Mouse (Mus musculus): Measurements from ENCODE around the gene 1700029F12Rik.

The 1700029F12Rik gene

DNA sequence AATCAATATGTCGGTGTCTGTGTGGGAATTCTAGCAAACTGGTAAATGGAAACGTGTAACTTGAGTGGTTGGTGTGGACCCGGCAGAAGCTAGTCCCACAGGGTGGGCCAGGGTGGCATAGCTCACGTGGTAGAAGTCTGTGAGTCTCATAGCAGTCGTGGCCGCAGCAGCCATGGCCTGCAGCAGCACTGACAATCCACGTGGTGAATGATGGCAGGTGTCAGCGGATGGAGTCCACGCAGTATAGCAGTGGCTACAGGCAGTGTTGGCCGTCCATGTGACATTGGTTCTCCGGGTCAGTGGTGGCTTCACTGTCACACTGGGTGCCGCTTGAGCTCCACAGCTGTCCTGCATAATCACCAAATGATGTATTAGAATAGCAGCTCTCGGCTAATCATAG, 4.1 kb downstream of the 1700029F12Rik start:
- no peak for DNase-seq (ENCODE audit: low spot score in 2 of 2)

DNA sequence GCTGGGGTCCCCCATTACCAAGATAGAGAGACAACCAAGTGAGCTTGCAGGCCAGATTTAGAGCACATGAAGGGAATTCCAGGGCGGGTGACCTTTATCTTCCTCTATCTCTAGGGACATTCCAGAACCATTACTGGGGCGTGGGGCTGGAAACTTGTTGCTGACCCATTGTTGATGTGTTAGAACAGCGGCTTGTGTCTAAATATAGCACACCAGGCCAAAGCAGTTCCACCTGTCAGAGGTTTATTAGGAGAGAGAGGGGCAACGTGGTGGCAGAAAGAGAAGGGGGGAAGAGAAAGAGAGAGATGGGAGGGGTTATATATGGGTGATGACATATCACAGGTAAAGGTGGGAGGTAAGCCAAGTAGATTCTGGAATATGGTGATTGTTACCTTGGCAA, 12.3 kb downstream of the 1700029F12Rik start:
- no peak for DNase-seq (ENCODE audit: low spot score in 2 of 2)

DNA sequence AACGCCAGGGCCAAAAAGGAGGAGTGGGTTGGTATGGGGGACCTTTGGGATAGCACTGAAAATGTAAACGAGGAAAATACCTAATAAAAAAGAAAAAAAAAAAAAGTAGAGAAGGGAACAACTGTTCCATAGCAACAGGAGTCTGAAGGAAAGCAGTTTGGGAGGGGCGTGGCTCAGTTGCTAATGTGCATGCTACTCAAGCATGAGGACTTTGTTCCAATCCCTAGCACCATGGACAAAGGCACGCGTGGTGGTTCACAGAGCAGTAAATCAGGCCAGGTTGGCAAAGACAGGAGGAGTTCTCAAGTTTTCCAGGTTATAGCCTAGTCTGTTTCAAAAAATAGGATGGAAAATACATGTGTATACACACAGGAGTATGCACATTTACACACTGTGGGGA, 14.0 kb downstream of the 1700029F12Rik start:
- no peak for DNase-seq (ENCODE audit: low spot score in 2 of 2)

DNA sequence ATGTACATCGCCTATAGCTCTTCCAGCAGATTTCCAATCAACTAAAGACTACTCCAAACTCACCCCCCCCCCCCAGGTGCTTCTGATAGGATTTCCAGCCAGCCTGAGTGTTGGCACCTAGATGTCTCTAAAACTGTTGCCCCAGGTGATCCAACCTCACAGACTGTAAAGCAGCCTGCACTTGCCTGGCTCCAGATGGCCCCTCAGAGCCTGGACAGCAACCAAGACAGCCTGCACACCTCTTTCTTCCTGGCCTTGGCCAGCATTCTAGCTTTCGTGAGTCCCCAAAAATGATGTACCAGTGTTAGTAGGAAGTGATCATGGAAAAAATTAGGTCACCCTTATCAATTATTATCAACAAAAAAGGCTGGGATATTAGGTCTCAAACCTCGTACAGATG, 16.5 kb downstream of the 1700029F12Rik start:
- DNase-seq (ENCODE audit: low spot score in 2 of 2) = no peak

DNA sequence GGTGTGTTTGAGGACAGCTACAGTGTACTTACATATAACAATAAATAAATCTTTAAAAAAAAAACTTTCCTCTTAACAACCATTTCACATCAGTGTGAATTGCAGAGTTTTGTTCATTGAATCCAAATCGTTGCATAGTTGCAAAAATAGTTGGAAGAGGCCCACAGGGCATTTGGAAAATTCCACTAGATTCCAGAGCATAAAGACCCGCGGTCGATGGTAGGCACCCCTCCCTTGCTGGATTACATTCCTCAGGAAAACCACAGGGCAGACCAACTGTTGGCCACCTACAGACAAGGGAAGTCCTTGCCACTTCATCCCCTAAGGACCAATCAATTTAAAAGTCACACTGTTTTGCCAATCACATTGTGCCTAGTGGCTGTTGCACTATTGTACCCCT, 19.8 kb downstream of the 1700029F12Rik start:
- DNase-seq (ENCODE audit: low spot score in 2 of 2) = no peak

DNA sequence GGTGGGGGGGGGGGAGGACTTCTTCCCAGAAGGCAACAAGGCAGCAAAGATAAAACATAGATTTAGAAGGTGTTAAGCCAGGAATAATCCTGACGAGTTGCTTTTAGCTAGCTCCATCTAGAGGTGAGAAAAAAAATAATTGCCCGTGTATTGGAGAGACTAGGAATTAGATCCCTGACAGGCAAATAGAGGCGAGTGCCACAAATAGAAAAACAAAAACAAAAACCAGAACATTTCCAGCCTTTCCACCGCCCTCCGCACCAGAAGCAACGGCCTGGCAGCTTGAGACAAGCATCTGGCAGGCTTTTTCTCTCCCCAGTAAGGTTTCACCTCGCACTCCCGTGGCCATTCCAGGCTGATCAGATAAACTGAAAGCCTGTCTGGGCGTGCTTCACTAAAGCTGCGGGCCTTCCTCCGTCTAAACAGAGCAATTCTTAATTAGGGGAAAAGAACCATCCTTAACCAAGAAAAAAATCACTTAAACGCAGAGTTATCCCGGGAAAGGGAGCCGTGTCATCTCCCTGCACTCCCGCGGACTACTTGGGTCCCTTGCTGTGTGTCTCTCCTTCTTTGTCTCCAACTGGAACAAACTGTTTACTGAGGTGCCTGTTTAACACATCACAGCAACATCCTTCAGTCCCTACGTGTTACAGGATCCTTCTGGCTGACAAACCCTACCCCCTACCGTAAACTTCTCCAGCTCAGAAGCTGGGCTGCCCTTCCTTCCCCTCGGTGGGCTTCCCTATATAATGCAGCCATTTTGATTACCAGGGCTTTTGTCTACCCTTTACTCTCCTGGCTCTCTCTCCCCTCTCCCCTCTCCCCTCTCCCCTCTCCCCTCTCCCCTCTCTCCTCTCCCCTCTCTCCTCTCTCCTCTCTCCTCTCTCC, 25.7 kb downstream of the 1700029F12Rik start:
- peak; percentile 12 to 40 for DNase-seq (ENCODE audit: low spot score in 2 of 2)

DNA sequence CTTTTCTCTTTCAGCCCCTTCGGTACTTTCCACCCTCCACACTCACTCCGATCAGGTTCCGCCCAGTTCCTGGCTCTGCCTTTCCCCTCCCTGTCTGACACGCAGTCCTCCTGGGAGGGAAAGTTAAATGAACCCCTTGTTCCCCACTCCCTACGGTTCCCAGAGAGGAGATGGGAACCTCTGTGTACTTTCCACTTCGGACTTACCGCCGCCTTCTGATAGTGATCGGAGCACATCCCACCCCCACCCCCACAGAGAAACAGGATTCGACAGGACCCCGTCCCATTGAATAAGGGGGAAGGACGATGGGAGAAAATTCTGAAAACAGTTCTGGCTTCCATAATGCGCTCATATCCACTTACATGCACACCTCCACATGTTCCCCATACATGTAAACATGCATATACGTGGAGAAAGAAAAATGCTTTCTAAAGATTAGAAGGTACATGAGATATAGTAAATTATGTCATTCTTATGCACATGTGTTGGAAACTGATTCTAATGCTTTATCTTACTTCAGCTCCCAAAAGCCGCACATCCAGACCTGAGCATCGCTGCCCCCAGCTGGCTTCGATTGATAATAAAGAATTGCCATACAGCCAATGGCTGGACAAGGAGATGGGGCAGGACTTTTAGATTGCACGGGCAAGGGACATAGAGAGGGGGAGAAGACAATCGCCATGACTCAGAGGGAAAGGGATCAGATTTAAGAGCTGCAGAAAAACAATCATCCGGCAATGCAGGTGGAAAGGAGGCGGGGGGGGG, 26.5 kb downstream of the 1700029F12Rik start:
- no peak for DNase-seq (ENCODE audit: low spot score in 2 of 2)

DNA sequence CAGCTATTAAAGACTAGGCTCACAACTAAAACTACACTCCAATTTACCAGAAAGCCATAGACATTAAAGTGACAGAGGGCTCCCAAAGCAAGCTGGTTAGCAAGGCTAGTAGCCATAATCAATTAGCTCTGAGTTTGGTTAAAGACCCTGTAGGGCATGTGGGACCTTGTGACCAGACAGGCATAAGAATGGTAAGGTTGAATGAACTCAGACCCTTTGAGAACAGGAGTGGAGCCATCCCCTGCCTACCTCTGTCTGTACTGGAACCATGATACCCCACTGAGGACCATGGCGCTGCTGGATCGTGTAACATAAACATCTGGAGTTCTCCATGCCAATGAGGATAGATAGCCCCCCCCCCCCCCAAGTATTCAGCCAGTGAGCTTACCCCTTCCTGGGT, 27.4 kb downstream of the 1700029F12Rik start:
- DNase-seq (ENCODE audit: low spot score in 2 of 2) = no peak

DNA sequence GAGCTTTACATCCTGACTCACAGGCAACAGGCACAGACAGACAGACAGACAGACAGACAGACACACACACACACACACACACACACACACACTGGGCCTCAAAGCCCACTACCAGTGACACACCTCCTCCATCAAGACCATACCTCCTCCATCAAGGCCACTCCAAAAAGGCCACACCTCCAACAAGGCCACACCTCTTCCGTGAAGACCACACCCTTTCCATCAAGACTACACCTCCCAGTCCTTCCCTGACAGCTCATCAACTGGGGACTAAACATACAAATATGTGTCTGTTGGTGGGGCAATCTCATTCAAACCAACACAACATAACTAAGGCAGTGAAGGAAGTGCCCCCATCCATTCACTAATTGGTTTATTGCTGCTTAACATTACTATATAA, 37.1 kb downstream of the 1700029F12Rik start:
- DNase-seq (ENCODE audit: low spot score in 2 of 2) = no peak

DNA sequence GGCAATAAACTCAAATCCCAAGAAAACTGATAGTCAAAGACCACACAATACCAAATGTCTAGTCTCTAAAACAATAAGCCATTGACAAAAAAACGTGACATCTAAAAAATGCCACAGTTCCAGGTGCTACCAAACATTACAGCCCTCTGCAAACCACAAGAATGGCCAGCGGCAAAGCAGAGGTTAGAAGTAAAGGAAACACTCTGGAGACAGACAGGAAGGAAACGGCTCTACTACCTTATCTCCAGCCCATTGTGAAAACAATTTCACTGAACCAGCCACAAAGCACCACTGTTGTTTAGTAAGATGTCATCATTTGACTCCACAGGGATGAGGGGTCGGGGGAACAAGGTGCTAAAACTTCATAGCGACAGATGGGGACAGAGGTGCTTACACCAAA, 38.9 kb downstream of the 1700029F12Rik start:
- no peak for DNase-seq (ENCODE audit: low spot score in 2 of 2)

DNA sequence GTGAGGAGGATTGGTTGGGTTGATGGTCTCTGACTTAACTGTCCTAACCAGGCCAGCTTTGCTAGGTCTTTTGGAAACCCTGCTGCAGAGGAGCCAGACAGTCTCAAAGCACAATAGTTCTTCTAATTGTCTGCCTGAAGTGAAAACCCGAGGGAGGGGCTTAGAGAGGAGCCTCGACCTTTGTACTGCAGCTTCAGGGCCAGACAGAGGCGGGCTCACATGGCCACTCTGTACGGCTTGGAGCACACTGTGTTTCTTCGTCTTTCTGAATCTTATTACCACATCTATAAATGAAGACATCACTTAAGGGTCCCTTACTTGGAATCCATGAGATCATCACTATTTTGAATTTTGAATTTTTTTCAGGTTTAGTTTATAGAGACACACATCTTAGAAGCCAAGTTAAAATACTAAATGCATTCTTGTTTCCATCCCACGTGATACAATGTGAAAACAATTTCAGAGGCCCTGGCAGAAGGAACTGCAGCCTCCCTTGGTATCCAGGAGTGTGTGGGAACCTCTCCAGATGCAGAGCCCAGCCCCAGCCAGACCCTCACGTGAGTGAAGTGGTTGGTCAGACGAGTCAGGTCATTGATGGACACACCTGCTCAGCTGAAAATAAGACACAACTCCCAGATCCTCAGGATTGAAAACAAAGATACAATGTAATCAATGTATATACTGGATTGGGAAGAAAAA, 40.7 kb downstream of the 1700029F12Rik start:
- DNase-seq (ENCODE audit: low spot score in 2 of 2) = no peak

DNA sequence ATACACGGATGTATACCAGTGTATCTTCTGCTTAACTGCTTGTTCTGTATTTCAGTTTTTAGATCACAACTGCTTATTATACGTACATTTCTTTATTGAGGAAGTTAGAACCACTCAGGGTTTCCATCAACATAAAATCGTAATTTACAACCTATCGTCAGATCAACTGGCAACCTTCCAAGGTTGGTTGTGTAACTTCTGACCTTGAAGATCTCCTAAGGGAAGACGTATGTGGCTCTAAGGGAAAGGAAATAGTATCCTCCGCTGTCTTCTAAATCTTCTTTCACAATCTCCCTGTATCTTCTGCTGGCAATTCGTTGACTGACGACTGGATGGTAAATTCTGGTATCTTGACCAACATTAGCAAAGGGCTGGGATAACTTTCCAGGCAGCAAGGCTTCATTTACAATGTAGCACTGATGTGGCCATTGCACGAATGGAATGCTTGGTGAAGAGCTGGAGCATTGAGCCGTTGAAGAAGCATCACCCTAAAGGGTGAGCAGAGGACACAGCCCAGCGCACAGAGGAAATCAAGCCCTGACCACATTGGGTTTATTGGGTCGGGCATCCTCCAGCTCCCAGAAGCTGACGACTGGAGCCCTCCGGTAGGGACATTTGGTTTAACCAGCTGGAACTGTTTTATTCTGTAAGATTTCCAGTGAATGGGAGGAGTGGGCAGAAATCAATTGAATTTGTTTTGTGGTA, 43.4 kb downstream of the 1700029F12Rik start:
- no peak for DNase-seq (ENCODE audit: low spot score in 2 of 2)

DNA sequence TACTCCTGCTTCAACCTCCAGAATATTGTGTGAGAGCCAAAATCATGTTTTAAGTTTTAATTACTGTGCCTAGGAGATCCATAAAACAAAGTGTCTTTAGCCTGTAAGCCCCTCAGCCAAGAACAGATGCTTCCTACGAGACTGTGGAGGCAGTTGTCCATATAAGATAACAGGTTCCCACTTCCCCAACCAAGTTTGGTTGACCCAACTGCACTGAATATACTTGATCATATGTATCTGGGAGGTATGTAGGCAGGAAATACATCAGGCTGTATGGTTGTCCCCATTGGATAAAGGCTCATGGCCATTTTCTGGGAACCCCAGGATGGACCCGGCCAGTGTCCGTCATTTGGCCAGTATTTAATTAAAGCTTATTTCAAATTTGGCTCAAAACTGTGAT, 44.1 kb downstream of the 1700029F12Rik start:
- no peak for DNase-seq (ENCODE audit: low spot score in 2 of 2)

DNA sequence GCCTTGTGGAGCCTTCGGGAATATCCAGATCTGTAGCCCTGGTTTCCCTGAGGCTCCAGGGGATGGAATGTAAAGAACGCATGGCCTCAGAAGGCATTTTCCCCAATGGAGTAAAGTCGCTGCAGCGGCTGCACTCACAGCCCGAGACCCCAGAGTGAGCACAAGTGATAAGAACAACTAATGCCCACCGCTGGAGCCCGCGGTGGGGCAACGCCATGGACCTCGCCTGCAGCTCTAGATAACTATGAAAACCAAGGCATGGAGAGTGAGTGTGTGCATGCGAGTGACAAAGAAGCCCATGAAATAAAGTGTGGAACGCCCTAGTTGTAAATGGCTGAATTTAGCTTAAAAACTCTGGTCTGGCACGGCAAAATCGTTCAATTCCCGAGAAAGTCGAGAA, 45.0 kb downstream of the 1700029F12Rik start:
- no peak for DNase-seq (ENCODE audit: low spot score in 2 of 2)

DNA sequence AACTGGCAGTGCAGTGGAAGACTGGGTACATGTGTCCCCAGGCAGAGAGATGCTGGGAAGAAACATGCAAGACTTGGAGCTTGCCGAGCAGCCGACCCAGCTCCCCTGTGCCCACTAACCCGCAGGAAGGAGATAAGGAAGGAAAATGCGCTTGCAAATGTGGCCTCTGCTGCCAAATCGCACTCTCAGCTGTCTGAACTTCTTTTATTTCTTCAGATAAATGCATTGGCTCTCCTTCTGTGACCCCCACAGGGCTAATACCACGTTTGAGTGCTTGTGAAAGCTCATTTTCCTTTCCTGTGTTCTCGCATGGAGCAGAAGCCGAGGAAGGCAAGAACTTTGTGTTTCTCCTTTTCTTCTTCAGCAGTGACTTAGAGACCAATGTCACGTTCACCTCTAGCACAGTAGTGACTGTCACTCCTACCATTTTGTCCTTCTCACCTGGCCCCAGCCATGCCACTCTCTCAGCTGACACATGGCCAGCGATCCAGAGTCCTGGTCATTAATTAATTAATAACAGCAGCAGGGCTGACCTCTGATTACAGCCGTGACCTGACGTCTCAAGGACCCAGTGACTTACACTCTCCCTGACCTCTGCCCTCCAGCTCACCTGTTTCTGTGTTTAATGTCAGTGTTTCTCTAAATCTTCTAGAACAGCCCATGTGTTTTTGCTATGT, 48.4 kb downstream of the 1700029F12Rik start:
- no peak for DNase-seq (ENCODE audit: low spot score in 2 of 2)

DNA sequence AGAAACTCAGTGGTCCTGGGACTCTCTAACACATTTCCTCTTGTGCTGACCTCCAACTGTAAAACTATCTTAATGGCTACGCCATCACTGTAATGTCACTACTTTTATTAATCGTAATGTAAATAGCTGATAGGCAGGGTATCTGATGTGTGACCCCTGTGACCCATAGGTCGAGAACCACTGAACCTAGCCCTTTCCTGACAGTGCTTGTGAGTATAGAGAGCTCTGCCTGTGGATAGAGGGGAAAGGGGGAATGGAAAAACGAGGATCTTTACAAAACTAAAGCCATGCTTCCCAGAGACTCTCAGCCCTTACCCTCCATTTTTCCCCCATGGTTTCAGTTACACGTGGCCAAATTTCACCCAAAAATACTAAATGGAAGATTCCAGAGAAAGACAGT, 49.5 kb downstream of the 1700029F12Rik start:
- DNase-seq (ENCODE audit: low spot score in 2 of 2) = no peak

DNA sequence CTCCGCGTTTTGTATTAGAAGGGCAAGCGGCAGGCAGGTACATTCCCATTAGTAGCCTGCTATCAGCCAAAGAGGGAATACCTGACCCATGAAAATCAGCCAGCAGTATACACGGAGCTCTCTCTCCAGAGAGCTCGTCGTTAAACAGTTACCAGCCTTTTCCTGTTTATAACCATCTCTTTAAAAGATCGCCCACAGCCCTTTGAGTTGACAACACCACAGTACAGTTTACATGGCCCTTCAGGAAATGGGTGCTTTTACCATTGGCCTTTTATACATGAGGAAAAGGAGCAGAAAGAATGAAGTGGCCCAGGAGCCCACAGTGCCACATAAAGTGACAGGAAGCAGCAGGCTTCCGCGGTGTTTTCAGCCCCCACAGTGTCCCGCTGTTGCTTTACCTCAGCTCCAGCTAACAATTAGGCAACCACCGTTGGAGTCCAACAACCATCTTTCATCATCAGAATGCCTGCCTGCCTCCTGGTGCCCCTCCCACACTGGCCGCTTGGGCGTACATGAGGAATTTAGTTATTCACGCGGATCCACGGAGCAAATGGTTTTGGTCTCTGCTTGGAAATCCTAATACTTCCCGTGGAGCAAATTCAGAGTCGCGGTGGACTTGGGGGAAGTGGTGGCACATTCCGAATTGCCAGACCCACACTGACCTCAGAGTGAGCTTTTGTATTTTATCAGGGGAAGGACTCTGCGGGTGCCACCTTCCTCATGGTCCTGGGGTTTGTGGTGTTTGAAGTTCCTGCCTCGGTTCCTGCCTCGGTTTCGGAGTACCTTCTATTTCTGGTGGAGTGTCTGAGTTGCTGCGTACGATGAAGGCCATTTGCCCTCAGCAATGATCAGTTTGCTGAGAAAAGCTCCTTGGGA, 50.7 kb downstream of the 1700029F12Rik start:
- no peak for DNase-seq (ENCODE audit: low spot score in 2 of 2)

DNA sequence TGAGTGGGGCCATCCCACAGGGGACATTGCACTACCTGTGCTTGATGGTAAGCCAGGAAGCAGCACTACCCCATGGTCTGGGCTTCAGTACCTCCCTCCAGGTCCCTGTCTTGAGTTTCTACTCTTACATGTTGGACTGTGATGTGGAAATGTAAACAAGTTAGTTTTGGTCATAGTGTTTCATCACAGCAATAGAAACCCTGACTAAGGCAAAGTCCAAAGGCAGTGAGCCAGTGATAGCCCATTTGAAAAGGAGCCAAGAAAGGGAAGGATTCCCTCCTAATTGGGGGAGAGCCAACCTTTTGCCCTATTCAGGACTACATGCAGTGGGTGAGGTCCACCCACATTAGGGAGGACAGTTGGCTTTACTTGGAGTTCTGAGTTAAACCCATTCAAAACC, 53.6 kb downstream of the 1700029F12Rik start:
- no peak for DNase-seq (ENCODE audit: low spot score in 2 of 2)

DNA sequence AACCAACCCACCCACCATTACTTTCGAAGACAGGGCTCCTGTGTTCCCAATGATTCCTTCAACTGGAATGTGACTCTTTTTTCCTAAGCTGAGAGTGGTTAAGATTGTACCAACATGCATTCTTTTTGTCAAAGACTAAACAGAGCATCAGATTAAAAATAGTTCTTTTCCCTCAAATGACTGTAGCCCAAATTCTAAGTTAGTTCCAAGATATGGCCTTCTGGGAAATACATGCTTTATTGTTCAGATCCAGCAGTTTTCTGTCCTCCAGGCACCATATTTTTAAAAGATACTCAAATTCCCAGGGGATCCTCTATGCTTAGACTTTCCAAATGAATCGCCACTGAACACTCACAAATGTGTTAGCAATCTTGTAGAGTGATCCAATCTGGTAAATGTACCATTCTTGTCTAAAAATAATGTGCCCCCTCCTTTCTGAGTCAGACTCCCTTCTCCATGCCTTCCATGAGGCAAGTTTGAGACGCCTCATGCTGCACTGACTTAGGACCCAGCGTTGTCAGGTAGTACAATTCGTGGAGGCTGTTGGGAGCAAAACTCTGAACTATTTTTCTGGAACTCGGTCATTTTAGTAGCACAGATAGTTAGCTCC, 57.1 kb downstream of the 1700029F12Rik start:
- no peak for DNase-seq (ENCODE audit: low spot score in 2 of 2)

DNA sequence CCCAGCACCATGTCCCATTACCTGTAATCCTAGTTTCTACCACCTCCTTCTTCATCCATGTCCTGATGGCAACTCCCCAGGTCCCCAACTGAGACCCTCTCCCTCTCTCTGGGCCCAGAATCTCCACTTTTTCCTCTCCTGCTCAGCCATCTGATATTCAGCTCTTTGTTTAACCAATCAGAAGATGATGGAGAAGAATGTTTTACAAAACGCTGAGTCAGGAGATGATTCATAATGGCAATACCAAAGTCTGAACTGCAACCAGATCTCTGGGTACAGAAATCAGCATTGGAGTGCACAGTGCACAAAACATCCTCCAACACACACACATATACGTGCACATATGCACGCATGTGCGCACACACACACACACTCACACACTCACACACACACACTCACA, 60.8 kb downstream of the 1700029F12Rik start:
- no peak for DNase-seq (ENCODE audit: low spot score in 2 of 2)
